Mouse (Mus musculus): ENCODE measurements around the gene Dhtkd1. TPM values are rescaled to one million over a fixed set of nuclear protein-coding genes. Genes with fewer than 3 reads are reported as not detected.

Dhtkd1 gene
- polyA plus RNA-seq, 1 experiment from 2014 or later = 1.8 TPM

DNA sequence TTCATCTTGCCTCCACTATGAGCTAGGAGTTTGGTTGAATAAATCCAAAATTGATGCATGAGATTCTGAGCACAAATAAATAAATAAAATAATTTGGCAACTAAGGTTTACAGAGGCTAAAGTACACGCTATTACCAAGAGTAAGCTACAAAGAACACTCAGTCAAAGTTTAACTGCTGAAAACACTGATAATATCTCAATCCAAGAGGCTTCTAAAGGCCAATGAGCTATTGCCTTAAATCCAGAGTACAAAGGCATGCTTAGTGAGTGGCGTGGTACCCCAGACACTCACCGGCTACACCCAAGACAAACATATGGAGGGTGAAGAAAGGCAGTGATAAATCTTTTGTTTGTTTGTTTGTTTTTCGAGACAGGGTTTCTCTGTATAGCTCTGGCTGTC is 6.0 kb downstream of the Dhtkd1 start:
- no peak overlapping the region for H3K4me2 ChIP-seq (ENCODE audit: low read length)
- DNase-seq (ENCODE audit: low spot score) (no peak), ATAC-seq (replicated peaks; ENCODE audit: low FRiP score, low read depth) (no peak)
- no peaks in the 10 kb centered on the region for H3K36me3 ChIP-seq (ENCODE audit: insufficient read depth, low read length)
- 55% methylated on average over 4 of the region's 4 CpGs for WGBS
- H3K9ac ChIP-seq (ENCODE audit: low read depth, low read length) = no peak overlapping the region
- H3K27ac ChIP-seq = no peak overlapping the region
- H3K4me1 ChIP-seq (replicated peaks; ENCODE audit: insufficient read depth, low read length) = no peaks in the 10 kb centered on the region
- H3K4me3 ChIP-seq (replicated peaks; ENCODE audit: low read depth, low read length) = no peak overlapping the region
- H3K9me3 ChIP-seq (replicated peaks; ENCODE audit: low read length) = no peaks in the 10 kb centered on the region
- TF ChIP-seq CTCF (IDR thresholded peaks at IDR 0.05; ENCODE audit: low read depth) = no peak
- no peaks in the 10 kb centered on the region for H3K27me3 ChIP-seq (ENCODE audit: insufficient read depth, low read length)

DNA sequence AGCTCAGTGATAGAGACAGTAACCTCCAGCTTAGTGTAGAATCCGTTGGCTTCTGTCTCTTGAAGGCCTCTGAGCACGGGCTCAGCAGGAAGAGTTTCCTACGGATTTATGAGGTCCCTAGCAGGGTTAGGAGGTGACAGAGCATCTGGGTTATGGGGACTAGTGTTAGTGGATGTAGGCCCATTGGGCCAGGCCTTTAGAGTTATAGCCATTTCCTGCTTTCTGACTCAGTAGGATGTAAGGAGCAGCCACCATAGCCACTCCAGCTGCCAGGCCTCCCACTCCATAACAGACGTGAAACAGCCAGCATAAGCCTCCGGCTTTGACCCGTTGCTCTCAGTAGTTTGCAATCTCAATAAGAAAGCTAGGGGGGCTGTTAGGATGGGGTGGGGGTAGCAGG is 6.5 kb downstream of the Dhtkd1 start:
- H3K4me1 ChIP-seq (replicated peaks; ENCODE audit: insufficient read depth, low read length) = no peaks in the 10 kb centered on the region
- no peaks in the 10 kb centered on the region for H3K36me3 ChIP-seq (ENCODE audit: insufficient read depth, low read length)
- 0 out of 2 replicates have a peak, but pooled peaks have one; percentile 46 for ATAC-seq (replicated peaks; ENCODE audit: low FRiP score, low read depth)
- no peak for TF ChIP-seq CTCF (IDR thresholded peaks at IDR 0.05; ENCODE audit: low read depth)
- H3K9me3 ChIP-seq (replicated peaks; ENCODE audit: low read length) = no peaks in the 10 kb centered on the region
- peak; percentile 53 for DNase-seq (ENCODE audit: low spot score)
- no peak overlapping the region for H3K27ac ChIP-seq
- H3K9ac ChIP-seq (ENCODE audit: low read depth, low read length) = no peak overlapping the region
- H3K27me3 ChIP-seq (ENCODE audit: insufficient read depth, low read length) = no peaks in the 10 kb centered on the region
- no peak overlapping the region for H3K4me2 ChIP-seq (ENCODE audit: low read length)
- 32% methylated on average over 6 of the region's 6 CpGs for WGBS
- H3K4me3 ChIP-seq (replicated peaks; ENCODE audit: low read depth, low read length) = no peak overlapping the region

DNA sequence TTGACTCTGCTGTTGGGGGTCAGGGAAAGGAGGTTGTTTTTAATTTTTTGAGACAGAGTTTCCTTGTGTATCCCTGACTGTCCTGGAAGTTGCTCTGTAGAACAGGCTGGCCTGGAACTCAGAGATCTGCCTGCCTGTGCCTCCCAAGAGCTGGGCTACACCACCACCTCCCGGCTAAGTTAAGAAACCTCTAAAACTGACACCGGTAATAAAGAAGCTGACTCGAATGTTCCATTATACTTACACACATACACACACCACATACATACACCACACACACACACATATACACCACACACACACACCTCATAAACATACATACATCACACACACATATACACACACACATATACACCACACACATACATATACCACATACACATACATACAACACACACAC is 7.7 kb downstream of the Dhtkd1 start:
- no peak overlapping the region for H3K4me2 ChIP-seq (ENCODE audit: low read length)
- no peaks in the 10 kb centered on the region for H3K4me1 ChIP-seq (replicated peaks; ENCODE audit: insufficient read depth, low read length)
- H3K27ac ChIP-seq = no peak overlapping the region
- 58% methylated on average over 3 of the region's 3 CpGs for WGBS
- ATAC-seq (replicated peaks; ENCODE audit: low FRiP score, low read depth) = no peak
- no peak overlapping the region for H3K4me3 ChIP-seq (replicated peaks; ENCODE audit: low read depth, low read length)
- H3K9me3 ChIP-seq (replicated peaks; ENCODE audit: low read length) = no peaks in the 10 kb centered on the region
- DNase-seq (ENCODE audit: low spot score) = no peak
- no peaks in the 10 kb centered on the region for H3K36me3 ChIP-seq (ENCODE audit: insufficient read depth, low read length)
- no peak for TF ChIP-seq CTCF (IDR thresholded peaks at IDR 0.05; ENCODE audit: low read depth)
- no peaks in the 10 kb centered on the region for H3K27me3 ChIP-seq (ENCODE audit: insufficient read depth, low read length)
- no peak overlapping the region for H3K9ac ChIP-seq (ENCODE audit: low read depth, low read length)

DNA sequence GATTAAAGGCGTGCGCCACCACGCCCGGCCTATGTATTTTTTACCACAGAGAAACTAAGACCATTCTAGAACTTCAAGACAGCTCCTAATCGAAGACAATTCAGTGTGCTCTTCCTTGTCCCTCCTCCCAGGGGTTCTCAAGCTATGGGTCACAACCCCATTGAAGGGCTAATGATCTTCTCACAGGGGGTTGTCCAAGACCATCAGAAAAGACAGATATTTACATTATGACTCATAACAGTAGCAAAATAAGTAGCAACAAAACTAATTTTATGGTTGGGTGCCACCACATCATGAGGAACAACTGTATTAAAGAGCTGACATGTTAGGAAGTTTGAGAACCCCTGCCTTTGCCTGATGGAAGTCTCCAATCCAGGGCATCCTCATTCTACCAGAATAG is 10.7 kb downstream of the Dhtkd1 start:
- DNase-seq (ENCODE audit: low spot score) (no peak), ATAC-seq (replicated peaks; ENCODE audit: low FRiP score, low read depth) (no peak)
- Histone ChIP-seq H3K36me3 (ENCODE audit: insufficient read depth, low read length) (no peaks in the 10 kb centered on the region), H3K9ac (ENCODE audit: low read depth, low read length) (no peak overlapping the region), H3K27me3 (ENCODE audit: insufficient read depth, low read length) (no peaks in the 10 kb centered on the region), H3K9me3 (replicated peaks; ENCODE audit: low read length) (no peaks in the 10 kb centered on the region), H3K27ac (no peak overlapping the region), H3K4me3 (replicated peaks; ENCODE audit: low read depth, low read length) (no peak overlapping the region), H3K4me2 (ENCODE audit: low read length) (no peak overlapping the region), H3K4me1 (replicated peaks; ENCODE audit: insufficient read depth, low read length) (no peaks in the 10 kb centered on the region)
- TF ChIP-seq CTCF (IDR thresholded peaks at IDR 0.05; ENCODE audit: low read depth) = no peak
- WGBS = 97% methylated on average over 5 of the region's 5 CpGs

DNA sequence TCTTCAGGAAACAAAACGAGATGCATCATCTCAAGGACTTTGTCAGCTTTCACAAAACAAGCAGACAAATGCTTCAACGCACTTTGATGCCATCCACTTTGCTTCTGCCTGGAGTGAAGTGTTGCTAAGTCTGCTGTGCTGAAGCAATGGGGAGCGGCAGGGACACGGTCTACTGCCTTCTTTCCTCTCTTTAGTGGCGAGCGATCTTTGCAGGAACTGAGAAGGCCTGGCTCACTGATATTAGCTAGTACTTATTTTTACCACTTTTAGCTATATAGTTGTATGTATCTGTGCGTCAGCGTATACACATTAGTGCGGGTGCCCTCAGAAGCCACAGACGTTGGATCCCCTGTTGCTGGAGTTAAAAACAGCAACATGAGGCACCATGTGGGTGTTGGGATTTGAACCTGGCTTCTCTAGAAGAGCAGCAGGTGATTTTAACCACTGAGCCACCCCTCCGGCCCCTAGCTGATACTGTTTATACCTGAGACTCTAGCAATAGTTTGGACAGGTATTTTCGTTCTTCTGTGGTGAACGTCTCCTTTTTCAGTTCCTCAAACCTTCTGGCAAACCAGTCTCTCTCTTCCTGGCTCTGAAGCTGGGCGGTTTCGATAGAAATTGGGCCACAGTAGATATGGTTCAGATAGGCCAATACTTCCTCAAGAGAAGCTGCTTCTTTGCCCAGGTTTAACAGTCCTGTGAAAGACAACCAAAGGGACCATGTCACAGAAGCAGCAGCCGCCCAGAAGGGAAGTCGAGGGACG is 12.1 kb downstream of the Dhtkd1 start:
- no peak overlapping the region for H3K4me2 ChIP-seq (ENCODE audit: low read length)
- no peak overlapping the region for H3K27ac ChIP-seq
- no peaks in the 10 kb centered on the region for H3K27me3 ChIP-seq (ENCODE audit: insufficient read depth, low read length)
- no peak for DNase-seq (ENCODE audit: low spot score)
- TF ChIP-seq CTCF (IDR thresholded peaks at IDR 0.05; ENCODE audit: low read depth) = no peak
- no peak overlapping the region for H3K4me3 ChIP-seq (replicated peaks; ENCODE audit: low read depth, low read length)
- no peak overlapping the region for H3K9ac ChIP-seq (ENCODE audit: low read depth, low read length)
- H3K4me1 ChIP-seq (replicated peaks; ENCODE audit: insufficient read depth, low read length) = no peaks in the 10 kb centered on the region
- H3K36me3 ChIP-seq (ENCODE audit: insufficient read depth, low read length) = no peaks in the 10 kb centered on the region
- whole genome bisulfite sequencing = 68% methylated on average over 18 of the region's 18 CpGs
- H3K9me3 ChIP-seq (replicated peaks; ENCODE audit: low read length) = no peaks in the 10 kb centered on the region
- ATAC-seq (replicated peaks; ENCODE audit: low FRiP score, low read depth) = no peak

DNA sequence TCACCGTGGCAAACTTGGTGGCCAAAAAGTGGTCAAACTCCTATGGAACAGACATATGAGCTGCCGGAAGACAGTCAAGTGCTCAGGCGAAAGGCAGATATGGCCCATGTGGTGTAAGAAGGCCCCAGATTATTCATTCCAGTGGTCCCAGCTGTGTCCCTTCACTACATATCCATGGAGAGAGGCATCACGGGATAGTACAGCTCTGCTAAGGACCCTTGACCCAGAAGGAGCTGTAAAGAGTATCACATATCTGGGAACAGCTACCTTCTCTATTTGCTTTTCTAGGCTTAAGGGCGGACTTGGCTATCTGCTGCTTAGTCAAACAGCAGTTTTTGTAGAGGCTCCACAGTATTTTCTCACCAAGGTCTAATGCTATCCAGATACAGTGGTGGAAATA is 12.8 kb downstream of the Dhtkd1 start:
- no peak overlapping the region for H3K9ac ChIP-seq (ENCODE audit: low read depth, low read length)
- H3K36me3 ChIP-seq (ENCODE audit: insufficient read depth, low read length) = no peaks in the 10 kb centered on the region
- 54% methylated on average over 5 of the region's 5 CpGs for WGBS
- no peak; the same call in 1 of the 2 replicates for ATAC-seq (replicated peaks; ENCODE audit: low FRiP score, low read depth)
- DNase-seq (ENCODE audit: low spot score) = peak; percentile 40
- no peak overlapping the region for H3K27ac ChIP-seq
- H3K4me2 ChIP-seq (ENCODE audit: low read length) = no peak overlapping the region
- TF ChIP-seq CTCF (IDR thresholded peaks at IDR 0.05; ENCODE audit: low read depth) = no peak
- no peaks in the 10 kb centered on the region for H3K4me1 ChIP-seq (replicated peaks; ENCODE audit: insufficient read depth, low read length)
- H3K9me3 ChIP-seq (replicated peaks; ENCODE audit: low read length) = no peaks in the 10 kb centered on the region
- H3K4me3 ChIP-seq (replicated peaks; ENCODE audit: low read depth, low read length) = no peak overlapping the region
- no peaks in the 10 kb centered on the region for H3K27me3 ChIP-seq (ENCODE audit: insufficient read depth, low read length)
